Mouse (Mus musculus) thymus, adult 2 months (tissue): ENCODE results near the gene Nanp. TPM values are rescaled to one million over a fixed set of nuclear protein-coding genes. Genes with fewer than 3 reads are reported as not detected.

Experiments used
- DNase-seq: peaks from one replicate; pipeline ENCODE4 v3.0.0; 2021
- H3K27ac ChIP-seq: fragments of 200-500 bp; 2 replicates; pipeline ENCODE4 v1.5.1; 2012; ENCODE audit warnings: low read length, control low read depth; ENCODE audit not compliant: control insufficient read depth, insufficient read depth
- H3K27me3 ChIP-seq: fragments of 200-500 bp; 2 replicates; pipeline ENCODE4 v1.6.1; 2012; ENCODE audit warnings: mild to moderate bottlenecking, low read length, moderate library complexity, mixed read lengths; ENCODE audit not compliant: control insufficient read depth, insufficient read depth
- H3K36me3 ChIP-seq: fragments of 200-500 bp; 2 replicates; pipeline ENCODE4 v1.6.1; 2012; ENCODE audit warnings: mild to moderate bottlenecking, low read length, moderate library complexity; ENCODE audit not compliant: control insufficient read depth, insufficient read depth
- H3K4me1 ChIP-seq: fragments of 200-500 bp; replicated peaks from 2 replicates; pipeline ENCODE4 v1.6.1; 2012; ENCODE audit warnings: low read length; ENCODE audit not compliant: control insufficient read depth, insufficient read depth
- H3K4me3 ChIP-seq: fragments of 200-500 bp; 2 replicates; pipeline ENCODE4 v1.5.1; 2012; ENCODE audit warnings: mild to moderate bottlenecking, low read length, control low read depth, moderate library complexity; ENCODE audit not compliant: control insufficient read depth, insufficient read depth
- CTCF ChIP-seq: fragments of 200-500 bp; IDR thresholded peaks from 2 replicates; pipeline ENCODE4 v1.5.1; 2012; ENCODE audit warnings: mild to moderate bottlenecking, control low read depth, low read length, moderate library complexity, borderline replicate concordance; ENCODE audit not compliant: control insufficient read depth, poor library complexity, insufficient read depth; ENCODE audit errors: extremely low read depth
- POLR2A ChIP-seq: fragments of 200-500 bp; IDR thresholded peaks from 2 replicates; pipeline ENCODE4 v1.6.1; 2012; ENCODE audit warnings: mild to moderate bottlenecking, low read length, control low read depth, moderate library complexity; ENCODE audit not compliant: control insufficient read depth, poor library complexity, insufficient read depth; ENCODE audit errors: extremely low read depth
- WGBS: fragments of 180-500 bp; shearing (Covaris S2); methylation state at CpG from one replicate; pipeline ENCODE4 v1.1.7; 2018; 5-methylcytosine and 5-hydroxymethylcytosine counted together
- polyA plus RNA-seq: library from polyadenylated mRNA; depleted of rRNA; stranded (reverse); fragments of >200 nt; gene quantifications from 2 replicates; pipeline ENCODE4 v1.2.3, GENCODE M21; 2012

Gene Nanp
- polyA plus RNA-seq, 1 experiment: 3.0 TPM

- no peak overlapping the region for H3K27ac ChIP-seq
- no peak overlapping the region for H3K4me3 ChIP-seq
- 96% methylated on average over 1 of the region's 1 CpGs for WGBS
- TF ChIP-seq POLR2A (no peak), CTCF (no peak)
- H3K4me1 ChIP-seq: peaks cover 12% of the 10 kb centered on the region
- no peak for DNase-seq
- no peaks in the 10 kb centered on the region for H3K36me3 ChIP-seq
- H3K27me3 ChIP-seq: no peaks in the 10 kb centered on the region
Observed at GRCm38 (mm10) chr2:151037292-151037691, 1.9 kb downstream of the Nanp start.

GRCm38 (mm10) chr2:151036721-151037120 is 2.5 kb downstream of the Nanp start:
- Histone ChIP-seq H3K4me3 (no peak overlapping the region), H3K27me3 (no peaks in the 10 kb centered on the region), H3K27ac (no peak overlapping the region), H3K4me1 (peaks cover 12% of the 10 kb centered on the region), H3K36me3 (no peaks in the 10 kb centered on the region)
- no peak for DNase-seq
- WGBS: 92% methylated on average over 2 of the region's 2 CpGs
- TF ChIP-seq CTCF (no peak), POLR2A (no peak)

- no peak for TF ChIP-seq POLR2A
- TF ChIP-seq CTCF: no peak
- Histone ChIP-seq H3K4me3 (no peak overlapping the region), H3K4me1 (peaks cover 8% of the 10 kb centered on the region), H3K36me3 (no peaks in the 10 kb centered on the region), H3K27me3 (no peaks in the 10 kb centered on the region), H3K27ac (no peak overlapping the region)
- WGBS: 100% methylated on average over 3 of the region's 3 CpGs
- no peak for DNase-seq
Observed at GRCm38 (mm10) chr2:151034435-151034834, 4.8 kb downstream of the Nanp start.

- TF ChIP-seq CTCF (no peak), POLR2A (no peak)
Observed at GRCm38 (mm10) chr2:151021158-151021557, 18.0 kb downstream of the Nanp start.

GRCm38 (mm10) chr2:151015316-151015715 is 23.9 kb downstream of the Nanp start:
- H3K27me3 ChIP-seq: no peaks in the 10 kb centered on the region
- H3K4me3 ChIP-seq: no peak overlapping the region
- 25% methylated on average over 2 of the region's 2 CpGs for WGBS
- no peak overlapping the region for H3K27ac ChIP-seq
- no peaks in the 10 kb centered on the region for H3K36me3 ChIP-seq
- DNase-seq: no peak
- TF ChIP-seq CTCF (no peak), POLR2A (no peak)
- no peaks in the 10 kb centered on the region for H3K4me1 ChIP-seq

More at GRCm38 (mm10) chr2:151021158-151021557, 18.0 kb downstream of the Nanp start:
- 94% methylated on average over 10 of the region's 10 CpGs for WGBS
- Histone ChIP-seq H3K4me1 (no peaks in the 10 kb centered on the region), H3K27ac (no peak overlapping the region), H3K36me3 (no peaks in the 10 kb centered on the region), H3K4me3 (no peak overlapping the region), H3K27me3 (no peaks in the 10 kb centered on the region)
- DNase-seq: no peak

GRCm38 (mm10) chr2:151011273-151011672 is 27.9 kb downstream of the Nanp start:
- H3K4me1 ChIP-seq: no peaks in the 10 kb centered on the region
- no peak for DNase-seq
- no peaks in the 10 kb centered on the region for H3K36me3 ChIP-seq
- H3K27me3 ChIP-seq: peaks cover 14% of the 10 kb centered on the region; the same call in 1 of the 2 replicates
- WGBS: 82% methylated on average over 1 of the region's 1 CpGs
- no peak for TF ChIP-seq POLR2A
- no peak for TF ChIP-seq CTCF
- H3K27ac ChIP-seq: no peak overlapping the region
- no peak overlapping the region for H3K4me3 ChIP-seq

GRCm38 (mm10) chr2:151009515-151010085 is 29.6 kb downstream of the Nanp start:
- no peak for DNase-seq
- WGBS: 90% methylated on average over 1 of the region's 1 CpGs
- H3K4me3 ChIP-seq: no peak overlapping the region

More at GRCm38 (mm10) chr2:151009515-151010085, 29.6 kb downstream of the Nanp start:
- no peaks in the 10 kb centered on the region for H3K36me3 ChIP-seq
- H3K27me3 ChIP-seq: peaks cover 14% of the 10 kb centered on the region; the same call in 1 of the 2 replicates
- TF ChIP-seq POLR2A: no peak
- no peak for TF ChIP-seq CTCF
- H3K4me1 ChIP-seq: no peaks in the 10 kb centered on the region
- H3K27ac ChIP-seq: no peak overlapping the region
